Mouse (Mus musculus) midbrain, embryonic 14.5 days (tissue): ENCODE data around the gene Maco1. TPM values are rescaled to one million over a fixed set of nuclear protein-coding genes. Genes with fewer than 3 reads are reported as not detected.
"Not testable (repeated sequence)": the region's sequence is repeated elsewhere in the genome, so short reads cannot be mapped to it uniquely, and the experiment has no call there.

ENCODE experiments used
- ATAC-seq: fragments of 200-750 bp; cut with Nextera tagmentation; 2 replicates; pipeline ENCODE4 v1.8.0; 2017; ENCODE audit warnings: moderate number of reproducible peaks, moderate library complexity; ENCODE audit not compliant: low FRiP score, low TSS enrichment
- DNase-seq: peaks from one replicate; pipeline ENCODE4 v3.0.0-alpha.2; 2015
- H3K27ac ChIP-seq: fragments of 300-500 bp; sonication (generic); replicated peaks from 2 replicates; pipeline ENCODE4 v1.5.1; 2014; ENCODE audit warnings: mild to moderate bottlenecking, low read depth, low read length, moderate library complexity
- H3K27me3 ChIP-seq: fragments of 300-500 bp; sonication (generic); 2 replicates; pipeline ENCODE4 v1.6.1; 2014; ENCODE audit warnings: low read length, control low read depth, mixed read lengths; ENCODE audit not compliant: control insufficient read depth, insufficient read depth
- H3K36me3 ChIP-seq: fragments of 300-500 bp; sonication (generic); 2 replicates; pipeline ENCODE4 v1.6.1; 2014; ENCODE audit warnings: low read length, control low read depth; ENCODE audit not compliant: control insufficient read depth, insufficient read depth
- H3K4me1 ChIP-seq: fragments of 300-500 bp; sonication (generic); 2 replicates; pipeline ENCODE4 v1.6.1; 2014; ENCODE audit warnings: mild to moderate bottlenecking, antibody characterized with exemption, low read length, control low read depth; ENCODE audit not compliant: control insufficient read depth, insufficient read depth
- H3K4me2 ChIP-seq: fragments of 300-500 bp; sonication (generic); 2 replicates; pipeline ENCODE4 v1.6.1; 2014; ENCODE audit warnings: mild to moderate bottlenecking, low read length, moderate library complexity
- H3K4me3 ChIP-seq: fragments of 300-500 bp; sonication (generic); replicated peaks from 2 replicates; pipeline ENCODE4 v1.5.1; 2014; ENCODE audit warnings: low read depth, low read length
- H3K9ac ChIP-seq: fragments of 300-500 bp; sonication (generic); replicated peaks from 2 replicates; pipeline ENCODE4 v1.6.1; 2014; ENCODE audit warnings: mild to moderate bottlenecking, low read length, moderate library complexity
- H3K9me3 ChIP-seq: fragments of 300-500 bp; sonication (generic); 2 replicates; pipeline ENCODE4 v1.6.1; 2016; ENCODE audit warnings: low read length, control low read depth, mixed read lengths; ENCODE audit not compliant: control insufficient read depth
- WGBS: fragments of 180-500 bp; shearing (Covaris S2); extraction: QIAGEN DNeasy Blood & Tissue Kit; methylation state at CpG from one replicate; pipeline ENCODE4 v1.1.7; 2014; 5-methylcytosine and 5-hydroxymethylcytosine counted together
- polyA plus RNA-seq: library from polyadenylated mRNA; unstranded; fragments of >200 nt; fragmentation: Nextera tagmentation; extraction: Ambion mirVana; gene quantifications from 2 replicates; pipeline ENCODE4 v1.2.1, GENCODE M21; 2014

Gene Maco1
- polyA plus RNA-seq, 1 experiment from 2014 or later, result 100 TPM

- no peaks in the 10 kb centered on the region for H3K4me1 ChIP-seq
- ATAC-seq (no peak), DNase-seq (no peak)
- H3K4me3 ChIP-seq, result no peak overlapping the region
- no peaks in the 10 kb centered on the region for H3K9me3 ChIP-seq
- no peaks in the 10 kb centered on the region for H3K27me3 ChIP-seq
- whole genome bisulfite sequencing, result 57% methylated on average over 3 of the region's 3 CpGs
- H3K36me3 ChIP-seq, result peaks cover 33% of the 10 kb centered on the region
- no peak overlapping the region for H3K4me2 ChIP-seq
- H3K9ac ChIP-seq, result no peak overlapping the region
- no peak overlapping the region for H3K27ac ChIP-seq
These were observed 54.3 kb downstream of the Maco1 start for GRCm38 (mm10) chr4:134798861-134799260.

- H3K9ac ChIP-seq, result no peak overlapping the region
- no peak overlapping the region for H3K4me3 ChIP-seq
- H3K36me3 ChIP-seq, result peaks cover 20% of the 10 kb centered on the region
- DNase-seq (no peak), ATAC-seq (no peak)
- H3K9me3 ChIP-seq, result no peaks in the 10 kb centered on the region
- WGBS, result 83% methylated on average over 6 of the region's 6 CpGs
- no peaks in the 10 kb centered on the region for H3K4me1 ChIP-seq
- H3K4me2 ChIP-seq, result no peak overlapping the region
- no peak overlapping the region for H3K27ac ChIP-seq
- H3K27me3 ChIP-seq, result no peaks in the 10 kb centered on the region
These were observed 55.5 kb downstream of the Maco1 start for GRCm38 (mm10) chr4:134797621-134798020.

GRCm38 (mm10) chr4:134796581-134797361, 56.4 kb downstream of the Maco1 start:
- 32% methylated on average over 7 of the region's 7 CpGs for WGBS
- ATAC-seq, result no peak
- Histone ChIP-seq H3K9me3 (no peaks in the 10 kb centered on the region), H3K9ac (no peak overlapping the region), H3K4me3 (no peak overlapping the region), H3K27ac (no peak overlapping the region), H3K4me1 (no peaks in the 10 kb centered on the region), H3K4me2 (no peak overlapping the region), H3K27me3 (no peaks in the 10 kb centered on the region), H3K36me3 (peaks cover 12% of the 10 kb centered on the region)
- no peak for DNase-seq

GRCm38 (mm10) chr4:134795819-134796485, 57.2 kb downstream of the Maco1 start:
- Histone ChIP-seq H3K36me3 (peaks cover 4% of the 10 kb centered on the region), H3K9me3 (no peaks in the 10 kb centered on the region), H3K4me1 (no peaks in the 10 kb centered on the region), H3K27me3 (no peaks in the 10 kb centered on the region), H3K9ac (no peak overlapping the region), H3K4me2 (no peak overlapping the region), H3K27ac (no peak overlapping the region), H3K4me3 (no peak overlapping the region)
- DNase-seq (no peak), ATAC-seq (no peak)
- 86% methylated on average over 5 of the region's 5 CpGs for whole genome bisulfite sequencing

- not testable (repeated sequence) for H3K9me3 ChIP-seq, H3K4me3 ChIP-seq, DNase-seq
These were observed 58.2 kb downstream of the Maco1 start for GRCm38 (mm10) chr4:134794959-134795358.

GRCm38 (mm10) chr4:134793213-134793956, 59.8 kb downstream of the Maco1 start:
- peak; percentile 82 for DNase-seq
- H3K27me3 ChIP-seq, result no peaks in the 10 kb centered on the region
- H3K4me2 ChIP-seq, result no peak overlapping the region
- no peak overlapping the region for H3K9ac ChIP-seq
- H3K36me3 ChIP-seq, result no peaks in the 10 kb centered on the region
- H3K4me3 ChIP-seq, result no peak overlapping the region
- ATAC-seq, result no peak
- no peaks in the 10 kb centered on the region for H3K9me3 ChIP-seq
- WGBS, result 44% methylated on average over 10 of the region's 10 CpGs
- H3K27ac ChIP-seq, result no peak overlapping the region
- H3K4me1 ChIP-seq, result no peaks in the 10 kb centered on the region

More at GRCm38 (mm10) chr4:134794959-134795358, 58.2 kb downstream of the Maco1 start:
- not testable (repeated sequence) for H3K4me1 ChIP-seq, H3K27ac ChIP-seq, ATAC-seq, H3K4me2 ChIP-seq, H3K9ac ChIP-seq, H3K36me3 ChIP-seq, H3K27me3 ChIP-seq

- Histone ChIP-seq H3K9me3 (no peaks in the 10 kb centered on the region), H3K27ac (no peak overlapping the region), H3K9ac (no peak overlapping the region), H3K4me3 (no peak overlapping the region), H3K36me3 (no peaks in the 10 kb centered on the region), H3K27me3 (no peaks in the 10 kb centered on the region), H3K4me1 (no peaks in the 10 kb centered on the region), H3K4me2 (no peak overlapping the region)
- 45% methylated on average over 6 of the region's 6 CpGs for WGBS
- ATAC-seq (no peak), DNase-seq (no peak)
These were observed 61.4 kb downstream of the Maco1 start for GRCm38 (mm10) chr4:134791731-134792130.

GRCm38 (mm10) chr4:134786946-134787345, 66.2 kb downstream of the Maco1 start:
- Histone ChIP-seq H3K9ac (no peak overlapping the region), H3K4me2 (no peak overlapping the region)
- WGBS, result 32% methylated on average over 10 of the region's 10 CpGs

More at GRCm38 (mm10) chr4:134786946-134787345, 66.2 kb downstream of the Maco1 start:
- Histone ChIP-seq H3K27ac (no peak overlapping the region), H3K4me3 (no peak overlapping the region), H3K9me3 (no peaks in the 10 kb centered on the region), H3K36me3 (no peaks in the 10 kb centered on the region), H3K4me1 (no peaks in the 10 kb centered on the region), H3K27me3 (no peaks in the 10 kb centered on the region)
- no peak for DNase-seq
- no peak for ATAC-seq
